Comparison of ENCODE assay signal across 15 mouse cellular contexts in the genomic region with DNA sequence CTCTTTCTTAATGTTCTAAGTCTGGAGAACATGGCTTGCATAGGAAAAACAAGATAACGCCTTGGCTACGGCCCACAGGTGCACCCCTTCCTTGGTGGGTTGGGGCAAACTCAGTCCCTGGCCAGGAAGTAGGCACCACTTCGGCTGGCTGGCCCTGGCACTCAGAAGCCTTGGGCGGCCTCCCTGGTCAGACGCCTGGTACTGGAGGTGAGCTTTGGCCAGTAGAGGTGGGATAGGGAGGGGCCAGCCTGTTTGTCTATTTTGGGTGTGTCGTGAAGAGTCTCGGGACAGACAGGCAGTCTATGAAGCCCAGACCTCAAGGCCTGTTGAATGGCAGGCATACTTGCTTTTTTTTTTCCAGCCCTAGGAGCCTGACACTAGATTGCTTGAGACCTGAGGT. TPM values are rescaled to one million over a fixed set of nuclear protein-coding genes. Genes with fewer than 3 reads are reported as not detected.
A peak's percentile ranks its signal among the peaks of the same experiment; 100 is the strongest.
DNase-seq lines count a peak whose midpoint lies in the region; ATAC-seq and TF ChIP-seq lines count a peak whose summit lies in the region.
"Had no signal": no experiment of that assay in that cellular context is flagged by ENCODE, and none has a peak within 500 bp of the region (broad histone marks: within the 10 kb centered on the region; RNA-seq: fewer than 3 reads in every experiment).

No protein-coding gene starts in this region.

- TF ChIP-seq CTCF in midbrain, postnatal 0 days (IDR thresholded peaks at IDR 0.05) = no peak

- WGBS in liver, embryonic 15.5 days (ENCODE audit: insufficient replicate concordance) = 69% methylated on average over 7 of the region's 7 CpGs
- WGBS in liver, embryonic 11.5 days = 64% methylated on average over 7 of the region's 7 CpGs
- 89% methylated on average over 7 of the region's 7 CpGs for WGBS in midbrain, postnatal 0 days

- H3K27me3 ChIP-seq in liver, embryonic 15.5 days = peaks cover 34% of the 10 kb centered on the region
- H3K27me3 ChIP-seq in liver, embryonic 11.5 days (replicated peaks; ENCODE audit: control insufficient read depth, insufficient read depth, low read length) = peaks cover 38% of the 10 kb centered on the region
- H3K27me3 ChIP-seq in midbrain, postnatal 0 days (ENCODE audit: insufficient read depth, low read length) = no peaks in the 10 kb centered on the region
- H3K27me3 ChIP-seq: Patski had no signal

- H3K4me1 ChIP-seq in liver, embryonic 15.5 days (replicated peaks) = no peaks in the 10 kb centered on the region
- H3K4me1 ChIP-seq in liver, embryonic 11.5 days (replicated peaks; ENCODE audit: control insufficient read depth, insufficient read depth, low read length) = no peaks in the 10 kb centered on the region
- no peaks in the 10 kb centered on the region; the same call in 1 of the 2 replicates for H3K4me1 ChIP-seq in midbrain, postnatal 0 days (ENCODE audit: insufficient read depth, low read length)

- no peaks in the 10 kb centered on the region for H3K36me3 ChIP-seq in liver, embryonic 15.5 days (replicated peaks)
- no peaks in the 10 kb centered on the region for H3K36me3 ChIP-seq in liver, embryonic 11.5 days (ENCODE audit: control insufficient read depth, insufficient read depth, low read length)
- H3K36me3 ChIP-seq in midbrain, postnatal 0 days (ENCODE audit: insufficient read depth, low read length) = peaks cover 8% of the 10 kb centered on the region; the same call in 1 of the 2 replicates
- H3K36me3 ChIP-seq: embryonic facial prominence, embryonic 12.5 days; midbrain, embryonic 12.5 days had no signal

- ATAC-seq in liver, embryonic 15.5 days (ENCODE audit: insufficient read depth) = peak; percentile 33; the same call in 1 of the 2 replicates
- no peak for ATAC-seq in liver, embryonic 11.5 days (replicated peaks; ENCODE audit: low FRiP score)
- no peak for ATAC-seq in midbrain, postnatal 0 days (ENCODE audit: low FRiP score)
- ATAC-seq: Patski had no signal

- no peak overlapping the region for H3K4me2 ChIP-seq in liver, embryonic 15.5 days
- no peak overlapping the region for H3K4me2 ChIP-seq in liver, embryonic 11.5 days
- H3K4me2 ChIP-seq in midbrain, postnatal 0 days (ENCODE audit: low read depth, low read length, poor library complexity, severe bottlenecking) = no peak overlapping the region
- H3K4me2 ChIP-seq: embryonic facial prominence, embryonic 12.5 days; midbrain, embryonic 12.5 days had no signal

- no peak overlapping the region for H3K27ac ChIP-seq in liver, embryonic 15.5 days (replicated peaks)
- H3K27ac ChIP-seq in liver, embryonic 11.5 days (ENCODE audit: low read depth, low read length) = no peak overlapping the region
- no peak overlapping the region for H3K27ac ChIP-seq in midbrain, postnatal 0 days (ENCODE audit: low read depth, low read length)
- H3K27ac ChIP-seq: embryonic facial prominence, embryonic 12.5 days; midbrain, embryonic 12.5 days had no signal

- no peak overlapping the region for H3K9ac ChIP-seq in liver, embryonic 15.5 days
- no peak overlapping the region for H3K9ac ChIP-seq in liver, embryonic 11.5 days (ENCODE audit: low read depth, low read length)
- H3K9ac ChIP-seq in midbrain, postnatal 0 days (replicated peaks; ENCODE audit: low read length, poor library complexity, severe bottlenecking) = no peak overlapping the region
- H3K9ac ChIP-seq: embryonic facial prominence, embryonic 12.5 days; midbrain, embryonic 12.5 days had no signal

- H3K9me3 ChIP-seq in liver, embryonic 15.5 days (replicated peaks) = no peaks in the 10 kb centered on the region
- H3K9me3 ChIP-seq in liver, embryonic 11.5 days (ENCODE audit: control insufficient read depth, low read length) = no peaks in the 10 kb centered on the region
- no peaks in the 10 kb centered on the region for H3K9me3 ChIP-seq in midbrain, postnatal 0 days (ENCODE audit: low read length)
- H3K9me3 ChIP-seq: embryonic facial prominence, embryonic 12.5 days; midbrain, embryonic 12.5 days had no signal

- H3K4me3 ChIP-seq in liver, embryonic 15.5 days (replicated peaks) = no peak overlapping the region
- H3K4me3 ChIP-seq in liver, embryonic 11.5 days (ENCODE audit: low read depth, low read length) = no peak overlapping the region
- no peak overlapping the region for H3K4me3 ChIP-seq in midbrain, postnatal 0 days (ENCODE audit: low read depth, low read length)
- H3K4me3 ChIP-seq: embryonic facial prominence, embryonic 12.5 days; midbrain, embryonic 12.5 days had no signal

- DNase-seq in adrenal gland, postnatal 10 days = peak; percentile 28
- DNase-seq in adrenal gland, adult 2 months = no peak
- peak; percentile 42 to 49 for DNase-seq in heart, adult 18-20 months
- no peak for DNase-seq in heart, adult 8-10 months (ENCODE audit: low spot score)
- DNase-seq in liver, embryonic 11.5 days (ENCODE audit: low spot score) = no peak
- DNase-seq in kidney, postnatal 14 days = peak; percentile 68
- no peak for DNase-seq in midbrain, postnatal 0 days (ENCODE audit: low spot score)
- DNase-seq: cerebellum, postnatal 14 days had no signal

RNA-seq across cellular contexts. Expression of gene Snorc, which starts 2.5 kb away (rescaled TPM):
- total RNA-seq in adrenal gland, postnatal 10 days (2021) = under 1 TPM in 1 of 2 experiments, not detected in 1; 0.81 TPM
- not detected for total RNA-seq in adrenal gland, adult 2 months (2021)
- polyA plus RNA-seq in adrenal gland, adult 2 months (2012; rRNA removed) = not detected in 2 replicates
- total RNA-seq in heart, adult 18-20 months (2021) = not detected
- total RNA-seq in heart, adult 8-10 months (2022) = not detected
- polyA plus RNA-seq in liver, embryonic 15.5 days (2015; fragmentation: Nextera tagmentation; extraction: Ambion mirVana) = 0.33 TPM in 1 of 2 replicates, not detected in the other
- polyA plus RNA-seq in liver, embryonic 11.5 days (2014; fragmentation: Nextera tagmentation; extraction: Ambion mirVana) = not detected in 2 replicates
- not detected in 2 replicates for total RNA-seq in midbrain, postnatal 0 days (2014; rRNA removed)
- polyA plus RNA-seq in midbrain, postnatal 0 days (2015; fragmentation: Nextera tagmentation; extraction: Ambion mirVana) = 2.9 and 3.6 TPM in 2 replicates
- total RNA-seq: left cerebral cortex, postnatal 10 days had no signal
- polyA plus RNA-seq: forebrain, embryonic 11.5 days; heart, embryonic 16.5 days; midbrain, embryonic 12.5 days; Patski had no signal

RNA-seq across cellular contexts. Expression of gene Neu2, which starts 37.1 kb away (rescaled TPM):
- total RNA-seq in adrenal gland, postnatal 10 days (2021) = under 1 TPM; 0.72 to 0.79 TPM
- total RNA-seq in adrenal gland, adult 2 months (2021) = not detected
- not detected in 2 replicates for polyA plus RNA-seq in adrenal gland, adult 2 months (2012; rRNA removed)
- total RNA-seq in heart, adult 18-20 months (2021) = not detected
- total RNA-seq in heart, adult 8-10 months (2022) = not detected
- 0.59 and 1.2 TPM in 2 replicates for polyA plus RNA-seq in liver, embryonic 15.5 days (2015; fragmentation: Nextera tagmentation; extraction: Ambion mirVana)
- 0.16 and 0.60 TPM in 2 replicates for polyA plus RNA-seq in liver, embryonic 11.5 days (2014; fragmentation: Nextera tagmentation; extraction: Ambion mirVana)
- total RNA-seq in midbrain, postnatal 0 days (2014; rRNA removed) = 1.1 and 1.3 TPM in 2 replicates
- polyA plus RNA-seq in midbrain, postnatal 0 days (2015; fragmentation: Nextera tagmentation; extraction: Ambion mirVana) = 1.1 and 2.0 TPM in 2 replicates
- polyA plus RNA-seq: embryonic facial prominence, embryonic 12.5 days; forebrain, embryonic 11.5 days; midbrain, embryonic 12.5 days had no signal

Comparison
In these comparisons a context has a peak if more than half of its experiments do, and no peak if none do; other contexts are left out.
1. DNase-seq: peak in adrenal gland, postnatal 10 days (single experiment), heart, adult 18-20 months (2 of 2) and kidney, postnatal 14 days (single experiment); none in adrenal gland, adult 2 months (single experiment), heart, adult 8-10 months (single experiment), liver, embryonic 11.5 days (single experiment) and midbrain, postnatal 0 days (single experiment).